Mouse (Mus musculus) lung, embryonic 15.5 days (tissue): ENCODE results near the gene Glra1. TPM values are rescaled to one million over a fixed set of nuclear protein-coding genes. Genes with fewer than 3 reads are reported as not detected.

Source experiments
- ATAC-seq: fragments of 200-750 bp; cut with Nextera tagmentation; 2 replicates; pipeline ENCODE4 v1.8.0; 2017; ENCODE audit warnings: moderate number of reproducible peaks, borderline replicate concordance; ENCODE audit not compliant: low FRiP score, low TSS enrichment; ENCODE audit errors: extremely low read depth
- H3K27ac ChIP-seq: fragments of 300-500 bp; sonication (generic); 2 replicates; pipeline ENCODE4 v1.5.1; 2015; ENCODE audit warnings: moderate library complexity, mild to moderate bottlenecking, inconsistent platforms
- H3K27me3 ChIP-seq: fragments of 300-500 bp; sonication (generic); 2 replicates; pipeline ENCODE4 v1.6.1; 2015; ENCODE audit warnings: inconsistent platforms
- H3K36me3 ChIP-seq: fragments of 300-500 bp; sonication (generic); 2 replicates; pipeline ENCODE4 v1.6.1; 2015; ENCODE audit warnings: inconsistent platforms
- H3K4me1 ChIP-seq: fragments of 300-500 bp; sonication (generic); 2 replicates; pipeline ENCODE4 v1.6.1; 2015; ENCODE audit warnings: inconsistent platforms
- H3K4me2 ChIP-seq: fragments of 300-500 bp; sonication (generic); 2 replicates; pipeline ENCODE4 v1.6.1; 2015; ENCODE audit warnings: inconsistent platforms, mild to moderate bottlenecking, moderate library complexity
- H3K4me3 ChIP-seq: fragments of 300-500 bp; sonication (generic); 2 replicates; pipeline ENCODE4 v1.5.1; 2015; ENCODE audit warnings: mild to moderate bottlenecking, inconsistent platforms
- H3K9ac ChIP-seq: fragments of 300-500 bp; sonication (generic); 2 replicates; pipeline ENCODE4 v1.6.1; 2015; ENCODE audit warnings: inconsistent platforms
- H3K9me3 ChIP-seq: fragments of 300-500 bp; sonication (generic); 2 replicates; pipeline ENCODE4 v1.6.1; 2016; ENCODE audit warnings: inconsistent platforms
- WGBS: fragments of 180-500 bp; shearing (Covaris S2); methylation state at CpG from one replicate; pipeline ENCODE4 v1.1.7; 2015; 5-methylcytosine and 5-hydroxymethylcytosine counted together
- polyA plus RNA-seq: library from polyadenylated mRNA; unstranded; fragments of >200 nt; fragmentation: Nextera tagmentation; extraction: Ambion mirVana; gene quantifications from 2 replicates; pipeline ENCODE4 v1.2.1, GENCODE M21; 2015

Glra1 gene
- polyA plus RNA-seq, 1 experiment from 2014 or later = not detected

DNA sequence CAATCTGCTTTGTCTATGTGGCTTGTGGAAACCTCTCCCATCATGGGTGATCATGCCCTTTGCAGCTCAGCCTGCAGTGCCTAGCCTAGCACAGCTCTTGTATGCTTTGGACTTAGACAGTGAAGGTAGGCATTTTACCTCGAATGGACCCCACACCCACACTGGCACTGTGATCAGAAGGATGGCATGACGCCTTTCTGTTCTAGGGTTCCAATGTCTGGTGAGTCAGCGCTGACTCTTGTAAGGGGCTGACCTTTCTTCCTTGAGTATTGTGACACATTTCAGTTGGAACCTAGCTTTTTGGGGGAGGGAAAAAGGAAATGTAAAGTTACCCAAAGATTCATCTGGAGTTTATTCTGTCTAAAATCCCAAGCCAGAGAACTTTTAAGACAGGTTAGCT is 102.5 kb downstream of the Glra1 start:
- WGBS = 82% methylated on average over 3 of the region's 3 CpGs
- Histone ChIP-seq H3K27me3 (no peaks in the 10 kb centered on the region), H3K4me1 (no peaks in the 10 kb centered on the region), H3K4me3 (no peak overlapping the region), H3K36me3 (peaks cover 18% of the 10 kb centered on the region; the same call in 1 of the 2 replicates), H3K9ac (no peak overlapping the region), H3K9me3 (no peaks in the 10 kb centered on the region), H3K27ac (no peak overlapping the region), H3K4me2 (no peak overlapping the region)
- ATAC-seq = no peak

DNA sequence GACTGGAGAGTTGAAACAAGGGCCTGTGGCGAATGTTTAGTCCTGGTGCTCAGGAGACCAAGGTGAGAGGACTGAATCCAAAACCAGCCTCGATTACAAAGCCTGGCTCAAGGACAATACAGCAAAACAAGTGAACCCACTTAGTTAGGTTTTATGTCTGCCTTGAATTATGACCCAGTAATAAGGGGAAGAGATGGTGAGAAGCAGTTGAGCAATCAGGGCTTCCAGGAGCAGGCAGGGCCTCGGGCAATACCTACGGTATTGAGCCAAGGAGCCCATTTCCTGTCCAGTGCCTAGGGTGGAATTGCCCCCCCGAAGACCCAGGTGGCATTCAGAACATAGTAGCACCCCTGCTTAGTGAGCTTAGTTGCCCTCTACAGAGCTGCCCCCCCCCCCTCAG is 105.1 kb downstream of the Glra1 start:
- Histone ChIP-seq H3K4me1 (no peaks in the 10 kb centered on the region), H3K9me3 (no peaks in the 10 kb centered on the region), H3K27ac (no peak overlapping the region), H3K9ac (no peak overlapping the region), H3K36me3 (peaks cover 42% of the 10 kb centered on the region), H3K4me3 (no peak overlapping the region), H3K4me2 (no peak overlapping the region), H3K27me3 (no peaks in the 10 kb centered on the region)
- WGBS = 70% methylated on average over 5 of the region's 5 CpGs
- ATAC-seq = no peak

DNA sequence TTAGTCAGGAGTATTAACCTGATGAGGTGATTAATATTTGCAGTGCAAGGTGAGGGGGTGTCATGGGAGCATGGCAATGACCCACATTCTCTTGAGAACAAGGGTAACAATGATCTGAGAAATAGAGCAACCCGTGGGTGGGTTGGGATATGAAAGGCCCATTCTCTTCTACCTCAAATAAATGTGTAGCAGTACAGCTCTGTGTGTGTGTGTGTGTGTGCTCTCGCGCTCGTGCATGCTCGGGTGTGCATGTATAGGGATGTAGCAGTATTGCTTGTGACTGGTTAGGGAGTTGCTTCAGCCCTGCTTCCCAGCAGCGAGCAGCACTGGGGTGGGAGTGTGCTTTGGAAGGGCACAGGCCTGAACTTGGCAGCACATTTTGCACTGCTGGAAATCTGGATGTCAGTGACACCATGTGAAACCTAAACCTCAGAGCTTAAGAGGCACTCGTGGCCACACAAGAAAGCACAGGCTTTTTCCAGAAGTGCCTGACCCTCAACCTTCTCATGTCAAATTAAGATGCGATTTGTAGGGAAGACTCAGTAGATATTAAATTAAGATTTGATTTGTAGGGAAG is 106.0 kb downstream of the Glra1 start:
- WGBS = 84% methylated on average over 8 of the region's 8 CpGs
- H3K27me3 ChIP-seq = no peaks in the 10 kb centered on the region
- peaks cover 50% of the 10 kb centered on the region for H3K36me3 ChIP-seq
- H3K27ac ChIP-seq = no peak overlapping the region
- ATAC-seq = no peak
- no peak overlapping the region for H3K4me3 ChIP-seq
- H3K4me1 ChIP-seq = no peaks in the 10 kb centered on the region
- H3K9ac ChIP-seq = no peak overlapping the region
- H3K4me2 ChIP-seq = no peak overlapping the region
- no peaks in the 10 kb centered on the region for H3K9me3 ChIP-seq

DNA sequence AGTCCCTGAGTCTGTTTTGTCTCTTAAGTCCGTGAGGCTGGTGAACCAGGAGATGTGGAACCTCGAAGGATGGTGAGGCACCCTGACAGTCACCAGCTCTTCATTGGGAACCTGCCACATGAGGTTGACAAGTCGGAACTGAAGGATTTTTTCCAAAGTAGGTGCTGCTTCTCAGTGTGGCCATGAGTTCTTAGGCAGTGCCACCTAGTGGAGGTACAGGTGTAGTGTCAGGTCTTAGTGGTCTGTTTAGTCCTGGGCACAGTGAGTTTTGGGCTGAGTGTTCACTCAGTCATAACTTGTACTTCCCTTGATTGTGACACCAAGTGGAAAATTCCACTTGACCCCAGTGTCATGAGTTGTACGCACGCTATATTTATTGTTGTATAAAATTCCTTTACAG is 110.1 kb downstream of the Glra1 start:
- no peak overlapping the region for H3K4me3 ChIP-seq
- no peaks in the 10 kb centered on the region for H3K27me3 ChIP-seq
- H3K4me2 ChIP-seq = no peak overlapping the region
- ATAC-seq = no peak
- H3K36me3 ChIP-seq = peaks cover 90% of the 10 kb centered on the region
- 43% methylated on average over 5 of the region's 5 CpGs for WGBS
- no peak overlapping the region for H3K9ac ChIP-seq
- no peaks in the 10 kb centered on the region for H3K9me3 ChIP-seq
- no peaks in the 10 kb centered on the region for H3K4me1 ChIP-seq
- no peak overlapping the region for H3K27ac ChIP-seq

DNA sequence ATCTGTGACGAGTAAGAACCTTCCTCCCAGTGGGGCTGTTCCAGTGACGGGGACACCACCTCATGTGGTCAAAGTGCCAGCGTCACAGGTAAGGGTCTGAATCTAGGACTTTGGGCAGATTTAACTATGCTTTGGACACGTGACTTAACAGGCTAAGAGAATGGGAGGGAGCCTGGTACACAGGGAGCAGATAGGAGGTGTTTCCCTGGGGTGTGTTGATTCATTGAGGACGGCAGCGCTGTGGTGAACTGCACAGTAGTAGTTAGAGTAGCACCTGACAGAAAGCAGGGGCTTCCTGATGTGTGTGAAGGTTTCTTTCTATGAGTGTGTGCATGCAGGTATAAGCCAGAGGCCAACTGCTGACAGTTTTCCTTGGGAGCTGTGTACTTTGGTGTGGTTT is 111.8 kb downstream of the Glra1 start:
- H3K9me3 ChIP-seq = no peaks in the 10 kb centered on the region
- no peak overlapping the region for H3K4me3 ChIP-seq
- WGBS = 88% methylated on average over 6 of the region's 6 CpGs
- no peaks in the 10 kb centered on the region for H3K4me1 ChIP-seq
- H3K27ac ChIP-seq = no peak overlapping the region
- no peak overlapping the region for H3K9ac ChIP-seq
- no peaks in the 10 kb centered on the region for H3K27me3 ChIP-seq
- peaks cover 94% of the 10 kb centered on the region for H3K36me3 ChIP-seq
- H3K4me2 ChIP-seq = no peak overlapping the region
- no peak for ATAC-seq

DNA sequence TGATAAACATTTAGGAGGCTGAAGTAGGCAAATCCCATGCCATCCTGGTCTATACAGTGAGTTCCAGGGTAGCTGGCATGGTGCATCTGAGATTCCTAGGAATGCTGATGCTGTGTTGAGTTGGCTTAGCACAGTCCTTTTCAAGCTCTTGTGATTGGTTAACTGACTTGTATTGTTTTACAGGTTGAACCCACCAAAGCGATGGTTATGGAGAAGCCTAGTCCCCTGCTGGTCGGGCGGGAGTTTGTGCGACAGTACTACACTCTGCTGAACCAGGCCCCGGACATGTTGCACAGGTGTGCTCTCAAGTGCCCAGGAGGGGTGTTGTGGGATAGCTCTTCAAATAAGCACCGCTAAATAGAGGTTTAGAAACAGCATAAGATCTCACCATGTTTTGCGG is 122.6 kb downstream of the Glra1 start:
- Histone ChIP-seq H3K4me2 (no peak overlapping the region), H3K9me3 (no peaks in the 10 kb centered on the region), H3K27me3 (no peaks in the 10 kb centered on the region), H3K4me1 (no peaks in the 10 kb centered on the region), H3K27ac (no peak overlapping the region), H3K36me3 (peaks cover 70% of the 10 kb centered on the region), H3K4me3 (no peak overlapping the region), H3K9ac (no peak overlapping the region)
- ATAC-seq = no peak
- 94% methylated on average over 7 of the region's 7 CpGs for WGBS

DNA sequence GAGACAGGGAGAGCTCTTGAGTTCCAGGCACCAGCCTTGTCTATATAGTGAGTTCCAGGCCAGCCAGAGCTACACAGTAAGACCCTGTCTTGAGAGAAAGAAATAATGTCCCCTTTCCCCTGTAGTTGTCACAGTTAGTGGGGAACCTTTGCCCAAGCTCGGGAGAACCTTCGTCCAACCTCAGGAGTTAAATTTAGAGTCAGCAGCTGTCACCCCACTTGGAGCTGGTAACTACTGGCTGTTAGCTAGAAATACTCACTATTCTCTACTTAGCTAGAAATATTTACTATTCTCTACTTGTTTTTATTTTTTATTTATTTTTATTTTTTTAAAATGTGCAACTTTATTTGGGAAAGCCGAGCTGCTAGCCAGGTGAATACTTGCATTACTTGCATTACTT is 134.8 kb downstream of the Glra1 start:
- ATAC-seq = no peak
- Histone ChIP-seq H3K9ac (no peak overlapping the region), H3K4me1 (peaks cover 19% of the 10 kb centered on the region), H3K4me2 (no peak overlapping the region), H3K27ac (no peak overlapping the region), H3K4me3 (no peak overlapping the region), H3K27me3 (no peaks in the 10 kb centered on the region), H3K36me3 (0 out of 2 replicates have a peak, but pooled peaks cover 12% of the 10 kb centered on the region), H3K9me3 (no peaks in the 10 kb centered on the region)
- 80% methylated on average over 3 of the region's 3 CpGs for WGBS

DNA sequence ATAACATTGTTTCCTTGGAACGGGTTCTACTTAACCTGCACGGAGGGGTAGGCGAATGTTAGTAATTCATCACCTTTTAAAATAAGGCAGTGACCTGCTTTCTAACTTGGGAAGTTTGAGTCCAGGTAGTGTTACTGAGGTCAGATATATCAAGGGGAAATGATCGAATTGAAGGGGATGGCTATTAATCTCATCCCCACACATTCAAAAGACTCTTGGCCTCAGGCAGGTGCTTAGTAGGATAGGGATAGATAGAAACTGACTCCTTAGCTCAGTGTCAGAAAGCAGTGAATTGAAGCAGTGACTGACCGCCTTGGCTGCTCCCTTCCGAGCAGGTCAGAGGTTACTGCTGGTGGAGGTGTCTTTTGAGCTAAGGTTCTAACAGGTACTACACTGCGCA is 136.5 kb downstream of the Glra1 start:
- Histone ChIP-seq H3K36me3 (0 out of 2 replicates have a peak, but pooled peaks cover 12% of the 10 kb centered on the region), H3K9ac (peak overlapping the region; percentile 83; the same call in 1 of the 2 replicates), H3K9me3 (no peaks in the 10 kb centered on the region), H3K4me3 (peak overlapping the region; percentile 69), H3K27me3 (no peaks in the 10 kb centered on the region), H3K4me2 (peak overlapping the region; percentile 59), H3K4me1 (peaks cover 24% of the 10 kb centered on the region), H3K27ac (no peak overlapping the region)
- ATAC-seq = no peak
- 82% methylated on average over 7 of the region's 7 CpGs for WGBS

DNA sequence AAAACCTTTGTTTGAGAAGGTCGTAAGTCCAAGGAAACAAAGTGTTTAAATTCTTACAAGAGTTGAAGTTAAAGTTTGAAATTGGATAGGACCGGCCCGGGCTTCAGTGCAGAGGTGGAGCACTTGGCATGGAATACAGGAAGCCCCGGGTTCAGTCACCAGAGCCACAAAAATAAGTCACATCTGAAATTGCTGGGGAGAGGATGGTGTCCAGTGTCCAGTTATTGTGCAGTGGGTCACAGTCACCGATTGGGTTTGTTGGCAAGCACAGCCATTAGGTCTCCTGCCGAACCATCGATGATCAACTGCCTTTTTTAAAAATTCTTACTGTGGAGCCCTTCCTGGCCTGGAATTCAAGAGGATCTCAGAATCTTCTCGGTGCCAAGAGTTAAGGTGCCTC is 137.2 kb downstream of the Glra1 start:
- peak overlapping the region; percentile 69 for H3K4me3 ChIP-seq
- no peaks in the 10 kb centered on the region for H3K9me3 ChIP-seq
- H3K9ac ChIP-seq = peak overlapping the region; percentile 83
- H3K4me2 ChIP-seq = peak overlapping the region; percentile 59
- H3K36me3 ChIP-seq = 0 out of 2 replicates have a peak, but pooled peaks cover 12% of the 10 kb centered on the region
- H3K27me3 ChIP-seq = no peaks in the 10 kb centered on the region
- 20% methylated on average over 8 of the region's 8 CpGs for WGBS
- no peak overlapping the region for H3K27ac ChIP-seq
- H3K4me1 ChIP-seq = peaks cover 24% of the 10 kb centered on the region
- no peak for ATAC-seq

DNA sequence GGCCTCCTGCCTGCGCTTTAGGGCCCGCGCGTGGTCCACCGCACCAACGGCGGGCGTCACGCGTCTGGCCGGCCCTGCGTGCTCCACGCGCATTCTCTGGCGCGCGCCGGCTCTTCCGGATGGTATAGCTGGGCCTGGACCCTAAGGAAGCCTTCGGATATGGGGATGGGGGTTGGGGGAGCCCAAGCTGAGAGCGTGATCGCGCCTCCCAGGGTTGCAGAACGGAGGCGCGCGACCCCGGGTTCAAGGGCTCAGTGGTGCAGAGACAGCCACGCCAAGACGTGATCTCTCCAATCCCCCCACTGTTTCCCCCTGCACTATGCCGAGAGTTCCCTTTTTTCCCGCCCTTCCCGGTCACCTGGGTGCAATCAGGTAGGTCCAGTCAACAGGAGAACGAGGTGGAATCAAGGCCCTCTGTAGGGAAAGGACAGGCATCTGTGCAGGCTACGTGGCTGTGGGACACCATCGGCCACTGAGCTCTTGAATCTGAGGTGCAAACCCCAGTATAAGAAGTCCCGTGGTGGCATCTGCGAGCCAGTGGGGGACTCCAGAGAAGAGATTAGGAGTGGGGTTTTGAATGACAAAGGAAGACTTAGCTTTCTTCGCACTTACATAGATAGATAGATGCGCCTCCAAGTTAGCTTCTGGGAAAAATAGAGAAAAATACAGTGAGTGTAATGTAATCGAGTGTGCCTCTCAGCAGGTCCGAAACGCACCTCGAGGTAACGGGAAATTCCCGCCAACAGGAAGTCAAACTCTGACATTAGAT is 137.9 kb downstream of the Glra1 start:
- Histone ChIP-seq H3K4me3 (peak overlapping the region; percentile 69), H3K27ac (peak overlapping the region; percentile 72), H3K4me2 (peak overlapping the region; percentile 59), H3K27me3 (no peaks in the 10 kb centered on the region), H3K9ac (peak overlapping the region; percentile 83), H3K4me1 (peaks cover 24% of the 10 kb centered on the region), H3K36me3 (0 out of 2 replicates have a peak, but pooled peaks cover 12% of the 10 kb centered on the region), H3K9me3 (no peaks in the 10 kb centered on the region)
- under 1% methylated on average over 46 of the region's 46 CpGs for WGBS
- ATAC-seq = peak; percentile 8; the same call in 1 of the 2 replicates

DNA sequence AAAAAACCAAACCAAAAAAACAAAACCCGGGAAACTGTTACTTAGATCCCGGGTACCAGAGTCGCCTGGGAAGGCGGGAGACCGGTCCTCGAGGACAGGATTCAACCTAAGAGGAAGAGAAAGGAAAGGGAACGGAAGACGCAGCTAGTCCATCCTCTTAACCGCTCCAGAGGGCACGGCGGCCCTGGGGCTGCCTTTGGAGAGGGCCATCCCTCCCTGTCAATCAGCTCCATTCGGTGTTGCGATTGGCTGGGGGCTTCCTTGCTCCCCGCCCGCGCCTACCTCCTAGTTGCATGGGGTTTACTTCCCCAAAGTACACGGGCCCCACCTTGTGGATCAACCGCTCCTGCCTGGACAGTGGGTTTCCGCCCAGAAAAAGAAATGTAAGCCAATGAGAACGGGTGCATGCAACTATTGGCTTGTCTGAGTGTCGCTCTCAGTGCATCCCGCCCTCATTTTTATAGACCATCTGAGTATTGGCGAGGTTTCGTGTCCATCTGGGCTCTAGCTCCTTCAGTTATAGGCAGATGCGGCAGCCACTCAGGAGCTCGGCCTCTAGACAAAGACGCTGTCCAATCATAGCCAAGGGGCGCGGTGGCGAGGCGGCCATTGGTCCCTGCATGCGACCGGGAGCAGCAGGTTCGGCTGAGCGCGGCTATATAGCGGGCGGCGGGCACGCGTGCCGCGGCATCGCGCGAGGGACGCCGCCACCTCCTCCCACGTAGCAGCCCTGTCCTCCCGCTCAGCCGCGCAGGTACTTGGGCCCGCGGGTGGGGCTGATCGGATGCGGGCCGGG is 138.8 kb downstream of the Glra1 start, which contains the start of gene G3bp1:
G3bp1 (plus strand) TSS at position 638 of the 796 bp plus-strand sequence.
- no peaks in the 10 kb centered on the region for H3K9me3 ChIP-seq
- H3K27ac ChIP-seq = peak within 1 kb of the TSS; percentile 92
- peak within 1 kb of the TSS; percentile 86 for H3K4me2 ChIP-seq
- peaks cover 24% of the 10 kb centered on the region for H3K4me1 ChIP-seq
- WGBS = under 1% methylated on average over 46 of the region's 57 CpGs
- peak; percentile 98 for ATAC-seq
- peak within 1 kb of the TSS; percentile 69 for H3K4me3 ChIP-seq
- H3K36me3 ChIP-seq = 0 out of 2 replicates have a peak, but pooled peaks cover 12% of the 10 kb centered on the region
- H3K27me3 ChIP-seq = no peaks in the 10 kb centered on the region
- peak within 1 kb of the TSS; percentile 83 for H3K9ac ChIP-seq
